In genomic region chr9:110687061-110687460, GRCm38 (mm10) we compare ENCODE assay signal across 22 mouse cellular contexts. TPM values are rescaled to one million over a fixed set of nuclear protein-coding genes. Genes with fewer than 3 reads are reported as not detected.
DNase-seq lines count a peak whose midpoint lies in the region; ATAC-seq and TF ChIP-seq lines count a peak whose summit lies in the region.
"Had no signal": no experiment of that assay in that cellular context is flagged by ENCODE, and none has a peak within 500 bp of the region (broad histone marks: within the 10 kb centered on the region; RNA-seq: fewer than 3 reads in every experiment).

No protein-coding gene starts in this region.

- no peak overlapping the region; the same call in 1 of the 2 replicates for H3K27ac ChIP-seq in intestine, embryonic 16.5 days (ENCODE audit: low read length)
- no peak overlapping the region for H3K27ac ChIP-seq in intestine, embryonic 15.5 days
- H3K27ac ChIP-seq in lung, embryonic 14.5 days (ENCODE audit: low read depth), result no peak overlapping the region
- H3K27ac ChIP-seq in stomach, embryonic 15.5 days, result peak overlapping the region; percentile 98; the same call in 1 of the 2 replicates
- H3K27ac ChIP-seq in left cerebral cortex, adult 2 months, result no peak overlapping the region
- H3K27ac ChIP-seq: embryonic facial prominence, embryonic 15.5 days; heart, adult 2 months; hindbrain, embryonic 15.5 days; limb, embryonic 13.5 days; midbrain, embryonic 10.5 days had no signal

- WGBS in intestine, embryonic 16.5 days, result 69% methylated on average over 5 of the region's 5 CpGs
- 53% methylated on average over 5 of the region's 5 CpGs for WGBS in intestine, embryonic 15.5 days
- WGBS in lung, embryonic 14.5 days, result 43% methylated on average over 5 of the region's 5 CpGs
- WGBS in stomach, embryonic 15.5 days, result 68% methylated on average over 5 of the region's 5 CpGs

- peaks cover 46% of the 10 kb centered on the region for H3K4me1 ChIP-seq in intestine, embryonic 16.5 days (ENCODE audit: control insufficient read depth, insufficient read depth, low read length)
- peaks cover 48% of the 10 kb centered on the region for H3K4me1 ChIP-seq in intestine, embryonic 15.5 days (replicated peaks)
- H3K4me1 ChIP-seq in lung, embryonic 14.5 days (ENCODE audit: insufficient read depth), result peaks cover 4% of the 10 kb centered on the region; the same call in 1 of the 2 replicates
- peaks cover 29% of the 10 kb centered on the region for H3K4me1 ChIP-seq in stomach, embryonic 15.5 days

- 0 out of 2 replicates have a peak overlapping the region, but pooled peaks have one; percentile 7 for H3K9ac ChIP-seq in intestine, embryonic 16.5 days (ENCODE audit: low read depth, low read length)
- no peak overlapping the region for H3K9ac ChIP-seq in intestine, embryonic 15.5 days
- H3K9ac ChIP-seq in lung, embryonic 14.5 days, result no peak overlapping the region
- H3K9ac ChIP-seq in stomach, embryonic 15.5 days, result no peak overlapping the region
- H3K9ac ChIP-seq: embryonic facial prominence, embryonic 15.5 days; hindbrain, embryonic 15.5 days; limb, embryonic 13.5 days had no signal

- TF ChIP-seq CTCF in lung, embryonic 14.5 days (IDR thresholded peaks at IDR 0.05; ENCODE audit: low read depth), result 0 out of 2 replicates have a peak, but pooled peaks have one; percentile 15
- TF ChIP-seq CTCF in left cerebral cortex, adult 2 months (IDR thresholded peaks at IDR 0.05), result no peak; the same call in 1 of the 2 replicates

- H3K27me3 ChIP-seq in intestine, embryonic 16.5 days (replicated peaks; ENCODE audit: control insufficient read depth, insufficient read depth, low read length), result no peaks in the 10 kb centered on the region
- no peaks in the 10 kb centered on the region for H3K27me3 ChIP-seq in intestine, embryonic 15.5 days (replicated peaks)
- H3K27me3 ChIP-seq in lung, embryonic 14.5 days (ENCODE audit: insufficient read depth, low read length), result no peaks in the 10 kb centered on the region
- no peaks in the 10 kb centered on the region for H3K27me3 ChIP-seq in stomach, embryonic 15.5 days (replicated peaks)
- H3K27me3 ChIP-seq: CH12.LX; embryonic facial prominence, embryonic 15.5 days; hindbrain, embryonic 15.5 days; limb, embryonic 13.5 days had no signal

- intact Hi-C loops in left cerebral cortex, adult 2 months (cut with DNase I), result no loop called here

- H3K9me3 ChIP-seq in intestine, embryonic 16.5 days (ENCODE audit: control insufficient read depth, low read length), result no peaks in the 10 kb centered on the region
- no peaks in the 10 kb centered on the region for H3K9me3 ChIP-seq in intestine, embryonic 15.5 days
- H3K9me3 ChIP-seq in lung, embryonic 14.5 days (ENCODE audit: low read depth, low read length), result no peaks in the 10 kb centered on the region
- no peaks in the 10 kb centered on the region for H3K9me3 ChIP-seq in stomach, embryonic 15.5 days
- H3K9me3 ChIP-seq: embryonic facial prominence, embryonic 15.5 days; hindbrain, embryonic 15.5 days; limb, embryonic 13.5 days; midbrain, embryonic 10.5 days had no signal

- no peaks in the 10 kb centered on the region for H3K36me3 ChIP-seq in intestine, embryonic 16.5 days (ENCODE audit: control insufficient read depth, insufficient read depth, low read length)
- H3K36me3 ChIP-seq in intestine, embryonic 15.5 days, result no peaks in the 10 kb centered on the region
- H3K36me3 ChIP-seq in lung, embryonic 14.5 days (ENCODE audit: insufficient read depth), result no peaks in the 10 kb centered on the region
- H3K36me3 ChIP-seq in stomach, embryonic 15.5 days, result no peaks in the 10 kb centered on the region
- H3K36me3 ChIP-seq: embryonic facial prominence, embryonic 15.5 days; hindbrain, embryonic 15.5 days; limb, embryonic 13.5 days had no signal

- DNase-seq in cerebellum, postnatal 14 days, result peak; percentile 58 to 59
- no peak for DNase-seq in cerebellum, adult 8-10 months
- no peak for DNase-seq in lung, embryonic 14.5 days
- no peak for DNase-seq in lung, postnatal 25 days (ENCODE audit: low spot score)
- no peak for DNase-seq in left cerebral cortex, adult 2 months (ENCODE audit: extremely low spot score in 1 of 2, low spot score in 2 of 2)
- DNase-seq: gastrocnemius, postnatal 25 days; heart, adult 2 months; heart, postnatal 36 days; kidney, adult 8-10 months; lung, postnatal 4 days; retina, postnatal 1 day; right cerebral cortex, postnatal 4 days; thymus, postnatal 25 days had no signal

- no peak overlapping the region for H3K4me3 ChIP-seq in intestine, embryonic 16.5 days (ENCODE audit: low read length)
- no peak overlapping the region for H3K4me3 ChIP-seq in intestine, embryonic 15.5 days (replicated peaks)
- no peak overlapping the region for H3K4me3 ChIP-seq in lung, embryonic 14.5 days (ENCODE audit: low read depth, low read length)
- H3K4me3 ChIP-seq in stomach, embryonic 15.5 days (replicated peaks), result no peak overlapping the region
- H3K4me3 ChIP-seq in left cerebral cortex, adult 2 months, result no peak overlapping the region
- H3K4me3 ChIP-seq: embryonic facial prominence, embryonic 15.5 days; heart, adult 2 months; hindbrain, embryonic 15.5 days; limb, embryonic 13.5 days; midbrain, embryonic 10.5 days had no signal

- H3K4me2 ChIP-seq in intestine, embryonic 16.5 days (ENCODE audit: low read depth, low read length), result no peak overlapping the region
- no peak overlapping the region for H3K4me2 ChIP-seq in intestine, embryonic 15.5 days (replicated peaks)
- H3K4me2 ChIP-seq in lung, embryonic 14.5 days, result no peak overlapping the region
- H3K4me2 ChIP-seq in stomach, embryonic 15.5 days, result no peak overlapping the region
- H3K4me2 ChIP-seq: embryonic facial prominence, embryonic 15.5 days; hindbrain, embryonic 15.5 days; limb, embryonic 13.5 days had no signal

- no peak for ATAC-seq in intestine, embryonic 16.5 days
- no peak for ATAC-seq in intestine, embryonic 15.5 days
- ATAC-seq in lung, embryonic 14.5 days (ENCODE audit: insufficient read depth), result no peak
- no peak for ATAC-seq in stomach, embryonic 15.5 days (ENCODE audit: insufficient read depth, low FRiP score, low read depth)

RNA-seq across cellular contexts. Expression of gene Ccdc12, which starts 30.8 kb away (rescaled TPM):
- 168 and 188 TPM in 2 replicates for polyA plus RNA-seq in intestine, embryonic 16.5 days (2015; fragmentation: Nextera tagmentation; extraction: Ambion mirVana)
- 162 and 166 TPM in 2 replicates for polyA plus RNA-seq in intestine, embryonic 15.5 days (2015; fragmentation: Nextera tagmentation; extraction: Ambion mirVana)
- polyA plus RNA-seq in lung, embryonic 14.5 days (2014; fragmentation: Nextera tagmentation; extraction: Ambion mirVana), result 143 and 155 TPM in 2 replicates
- 146 and 160 TPM in 2 replicates for polyA plus RNA-seq in stomach, embryonic 15.5 days (2015; fragmentation: Nextera tagmentation; extraction: Ambion mirVana)
- total RNA-seq in left cerebral cortex, adult 2 months (2021), result 10 to 100 TPM; 56.2 to 56.9 TPM

RNA-seq across cellular contexts. Expression of gene Nbeal2, which starts 33.1 kb away (rescaled TPM):
- 4.0 and 4.2 TPM in 2 replicates for polyA plus RNA-seq in intestine, embryonic 16.5 days (2015; fragmentation: Nextera tagmentation; extraction: Ambion mirVana)
- polyA plus RNA-seq in intestine, embryonic 15.5 days (2015; fragmentation: Nextera tagmentation; extraction: Ambion mirVana), result 3.6 and 4.9 TPM in 2 replicates
- 3.2 and 3.8 TPM in 2 replicates for polyA plus RNA-seq in lung, embryonic 14.5 days (2014; fragmentation: Nextera tagmentation; extraction: Ambion mirVana)
- polyA plus RNA-seq in stomach, embryonic 15.5 days (2015; fragmentation: Nextera tagmentation; extraction: Ambion mirVana), result 6.2 and 6.9 TPM in 2 replicates
- total RNA-seq in left cerebral cortex, adult 2 months (2021), result 10 to 100 TPM; 12.6 to 14.4 TPM

RNA-seq across cellular contexts. Expression of gene Myl3, which starts 54.6 kb away (rescaled TPM):
- 0.67 and 0.71 TPM in 2 replicates for polyA plus RNA-seq in intestine, embryonic 16.5 days (2015; fragmentation: Nextera tagmentation; extraction: Ambion mirVana)
- 0.53 and 0.58 TPM in 2 replicates for polyA plus RNA-seq in intestine, embryonic 15.5 days (2015; fragmentation: Nextera tagmentation; extraction: Ambion mirVana)
- 1.9 TPM in 2 replicates for polyA plus RNA-seq in lung, embryonic 14.5 days (2014; fragmentation: Nextera tagmentation; extraction: Ambion mirVana)
- 2.6 and 2.7 TPM in 2 replicates for polyA plus RNA-seq in stomach, embryonic 15.5 days (2015; fragmentation: Nextera tagmentation; extraction: Ambion mirVana)
- not detected for total RNA-seq in left cerebral cortex, adult 2 months (2021)
- total RNA-seq: CH12.LX; monocyte, adult 5-6 weeks had no signal

RNA-seq across cellular contexts. Expression of gene Pth1r, which starts 59.9 kb away (rescaled TPM):
- 15.4 and 16.4 TPM in 2 replicates for polyA plus RNA-seq in intestine, embryonic 16.5 days (2015; fragmentation: Nextera tagmentation; extraction: Ambion mirVana)
- polyA plus RNA-seq in intestine, embryonic 15.5 days (2015; fragmentation: Nextera tagmentation; extraction: Ambion mirVana), result 21.6 and 23.6 TPM in 2 replicates
- polyA plus RNA-seq in lung, embryonic 14.5 days (2014; fragmentation: Nextera tagmentation; extraction: Ambion mirVana), result 88.6 and 97.8 TPM in 2 replicates
- 23.9 and 24.3 TPM in 2 replicates for polyA plus RNA-seq in stomach, embryonic 15.5 days (2015; fragmentation: Nextera tagmentation; extraction: Ambion mirVana)
- 1 to 10 TPM; 5.8 to 7.2 TPM for total RNA-seq in left cerebral cortex, adult 2 months (2021)
- total RNA-seq: monocyte, adult 5-6 weeks had no signal

Comparison
In these comparisons a context has a peak if more than half of its experiments do, and no peak if none do; other contexts are left out.
1. DNase-seq: peak in cerebellum, postnatal 14 days (2 of 2); none in cerebellum, adult 8-10 months (single experiment), lung, embryonic 14.5 days (single experiment), lung, postnatal 25 days (single experiment) and left cerebral cortex, adult 2 months (0 of 2).